Mouse (Mus musculus) hindbrain, embryonic 10.5 days (tissue): ENCODE measurements around the gene Olfr186. TPM values are rescaled to one million over a fixed set of nuclear protein-coding genes. Genes with fewer than 3 reads are reported as not detected.

ENCODE experiments used
- polyA plus RNA-seq: library from polyadenylated mRNA; unstranded; fragments of >200 nt; fragmentation: Nextera tagmentation; extraction: Ambion mirVana; gene quantifications from 2 replicates; pipeline ENCODE4 v1.2.1, GENCODE M21; 2016

Gene Olfr186
- polyA plus RNA-seq, 1 experiment from 2014 or later, result not detected

Other genes starting within 250 kb of the Olfr186 start
- gene Olfr173, start 230.0 kb downstream of the Olfr186 start, polyA plus RNA-seq, result not detected in 2 replicates
- not detected in 2 replicates for gene Olfr175-ps1, start 203.5 kb downstream of the Olfr186 start, polyA plus RNA-seq
- gene Olfr177, start 155.5 kb downstream of the Olfr186 start, polyA plus RNA-seq, result not detected in 2 replicates
- gene Olfr178, start 138.2 kb downstream of the Olfr186 start, polyA plus RNA-seq, result not detected in 2 replicates
- gene Olfr181, start 101.5 kb downstream of the Olfr186 start, polyA plus RNA-seq, result not detected in 2 replicates
- not detected in 2 replicates for gene Olfr180, start 100.9 kb downstream of the Olfr186 start, polyA plus RNA-seq
- not detected in 2 replicates for gene Olfr183, start 34.9 kb downstream of the Olfr186 start, polyA plus RNA-seq
- not detected in 2 replicates for gene Olfr187, start 9.5 kb upstream of the Olfr186 start, polyA plus RNA-seq
- not detected in 2 replicates for gene Olfr190, start 47.7 kb upstream of the Olfr186 start, polyA plus RNA-seq
- not detected in 2 replicates for gene Olfr191, start 59.5 kb upstream of the Olfr186 start, polyA plus RNA-seq
- not detected in 2 replicates for gene Olfr193, start 81.6 kb upstream of the Olfr186 start, polyA plus RNA-seq
- not detected in 2 replicates for gene Olfr194, start 90.8 kb upstream of the Olfr186 start, polyA plus RNA-seq
- gene Olfr195, start 116.8 kb upstream of the Olfr186 start, polyA plus RNA-seq, result not detected in 2 replicates
- not detected in 2 replicates for gene Olfr196, start 140.2 kb upstream of the Olfr186 start, polyA plus RNA-seq
- gene Olfr198, start 173.2 kb upstream of the Olfr186 start, polyA plus RNA-seq, result not detected in 2 replicates
- not detected in 2 replicates for gene Olfr199, start 189.5 kb upstream of the Olfr186 start, polyA plus RNA-seq
- gene Olfr201, start 242.3 kb upstream of the Olfr186 start, polyA plus RNA-seq, result not detected in 2 replicates